Mouse (Mus musculus) hindbrain, embryonic 12.5 days (tissue): ENCODE measurements around the gene Olfml2b. TPM values are rescaled to one million over a fixed set of nuclear protein-coding genes. Genes with fewer than 3 reads are reported as not detected.

Experiments
- ATAC-seq: fragments of 200-750 bp; cut with Nextera tagmentation; 2 replicates; pipeline ENCODE4 v1.8.0; 2017; ENCODE audit warnings: moderate TSS enrichment; ENCODE audit not compliant: low FRiP score
- H3K27ac ChIP-seq: fragments of 300-500 bp; sonication (generic); 2 replicates; pipeline ENCODE4 v1.5.1; 2016; ENCODE audit warnings: mild to moderate bottlenecking
- H3K27me3 ChIP-seq: fragments of 300-500 bp; sonication (generic); 2 replicates; pipeline ENCODE4 v1.6.1; 2016; ENCODE audit warnings: mild to moderate bottlenecking
- H3K36me3 ChIP-seq: fragments of 300-500 bp; sonication (generic); 2 replicates; pipeline ENCODE4 v1.6.1; 2016; ENCODE audit warnings: mild to moderate bottlenecking
- H3K4me1 ChIP-seq: fragments of 300-500 bp; sonication (generic); 2 replicates; pipeline ENCODE4 v1.6.1; 2016
- H3K4me2 ChIP-seq: fragments of 300-500 bp; sonication (generic); replicated peaks from 2 replicates; pipeline ENCODE4 v1.6.1; 2016; ENCODE audit warnings: mild to moderate bottlenecking
- H3K4me3 ChIP-seq: fragments of 300-500 bp; sonication (generic); 2 replicates; pipeline ENCODE4 v1.5.1; 2016; ENCODE audit warnings: mild to moderate bottlenecking
- H3K9ac ChIP-seq: fragments of 300-500 bp; sonication (generic); 2 replicates; pipeline ENCODE4 v1.6.1; 2016; ENCODE audit warnings: mild to moderate bottlenecking, moderate library complexity
- H3K9me3 ChIP-seq: fragments of 300-500 bp; sonication (generic); replicated peaks from 2 replicates; pipeline ENCODE4 v1.6.1; 2016; ENCODE audit warnings: mild to moderate bottlenecking
- WGBS: fragments of 180-500 bp; shearing (Covaris S2); methylation state at CpG from one replicate; pipeline ENCODE4 v1.1.7; 2016; 5-methylcytosine and 5-hydroxymethylcytosine counted together
- polyA plus RNA-seq: library from polyadenylated mRNA; unstranded; fragments of >200 nt; fragmentation: Nextera tagmentation; extraction: Ambion mirVana; gene quantifications from 2 replicates; pipeline ENCODE4 v1.2.1, GENCODE M21; 2016

Gene Olfml2b
- polyA plus RNA-seq, 1 experiment from 2014 or later, result 8.0 TPM

- Histone ChIP-seq H3K9ac (no peak overlapping the region), H3K4me2 (no peak overlapping the region), H3K9me3 (no peaks in the 10 kb centered on the region), H3K27ac (no peak overlapping the region), H3K36me3 (0 out of 2 replicates have a peak, but pooled peaks cover 5% of the 10 kb centered on the region), H3K4me1 (peaks cover 11% of the 10 kb centered on the region), H3K4me3 (no peak overlapping the region), H3K27me3 (0 out of 2 replicates have a peak, but pooled peaks cover 5% of the 10 kb centered on the region)
- ATAC-seq, result no peak
- WGBS, result 60% methylated on average over 6 of the region's 6 CpGs
Observed at GRCm38 (mm10) chr1:170651046-170651723, 6.9 kb downstream of the Olfml2b start.

- Histone ChIP-seq H3K4me1 (peaks cover 16% of the 10 kb centered on the region), H3K9me3 (no peaks in the 10 kb centered on the region), H3K27me3 (no peaks in the 10 kb centered on the region), H3K4me3 (no peak overlapping the region), H3K4me2 (no peak overlapping the region), H3K27ac (no peak overlapping the region), H3K9ac (no peak overlapping the region), H3K36me3 (0 out of 2 replicates have a peak, but pooled peaks cover 5% of the 10 kb centered on the region)
- no peak for ATAC-seq
- 67% methylated on average over 15 of the region's 15 CpGs for WGBS
Observed at GRCm38 (mm10) chr1:170651989-170652740, 7.8 kb downstream of the Olfml2b start.

GRCm38 (mm10) chr1:170655280-170655917 is 11.1 kb downstream of the Olfml2b start:
- no peak overlapping the region for H3K4me2 ChIP-seq
- no peak overlapping the region for H3K9ac ChIP-seq
- H3K9me3 ChIP-seq, result no peaks in the 10 kb centered on the region
- H3K27me3 ChIP-seq, result no peaks in the 10 kb centered on the region
- H3K4me3 ChIP-seq, result no peak overlapping the region
- ATAC-seq, result peak; percentile 70
- peaks cover 20% of the 10 kb centered on the region for H3K4me1 ChIP-seq
- 51% methylated on average over 5 of the region's 5 CpGs for WGBS
- no peak overlapping the region; the same call in 1 of the 2 replicates for H3K27ac ChIP-seq
- 0 out of 2 replicates have a peak, but pooled peaks cover 4% of the 10 kb centered on the region for H3K36me3 ChIP-seq

GRCm38 (mm10) chr1:170656518-170657227 is 12.3 kb downstream of the Olfml2b start:
- Histone ChIP-seq H3K9me3 (no peaks in the 10 kb centered on the region), H3K27ac (no peak overlapping the region), H3K4me3 (no peak overlapping the region), H3K4me1 (peaks cover 20% of the 10 kb centered on the region), H3K4me2 (no peak overlapping the region), H3K9ac (no peak overlapping the region), H3K36me3 (no peaks in the 10 kb centered on the region), H3K27me3 (no peaks in the 10 kb centered on the region)
- 80% methylated on average over 11 of the region's 11 CpGs for WGBS
- no peak for ATAC-seq

- no peak overlapping the region for H3K27ac ChIP-seq
- no peaks in the 10 kb centered on the region for H3K9me3 ChIP-seq
- H3K4me2 ChIP-seq, result no peak overlapping the region
- H3K36me3 ChIP-seq, result no peaks in the 10 kb centered on the region
- peaks cover 20% of the 10 kb centered on the region for H3K4me1 ChIP-seq
- no peak overlapping the region for H3K4me3 ChIP-seq
- no peak for ATAC-seq
- no peaks in the 10 kb centered on the region for H3K27me3 ChIP-seq
- 26% methylated on average over 2 of the region's 2 CpGs for WGBS
- H3K9ac ChIP-seq, result no peak overlapping the region
Observed at GRCm38 (mm10) chr1:170657228-170657521, 12.8 kb downstream of the Olfml2b start.

GRCm38 (mm10) chr1:170657643-170658314 is 13.4 kb downstream of the Olfml2b start:
- 47% methylated on average over 13 of the region's 13 CpGs for WGBS
- H3K9me3 ChIP-seq, result no peaks in the 10 kb centered on the region
- no peaks in the 10 kb centered on the region for H3K27me3 ChIP-seq
- H3K4me2 ChIP-seq, result no peak overlapping the region
- peaks cover 20% of the 10 kb centered on the region for H3K4me1 ChIP-seq
- H3K36me3 ChIP-seq, result 0 out of 2 replicates have a peak, but pooled peaks cover 4% of the 10 kb centered on the region
- ATAC-seq, result 0 out of 2 replicates have a peak, but pooled peaks have one; percentile 26
- H3K27ac ChIP-seq, result no peak overlapping the region
- H3K9ac ChIP-seq, result no peak overlapping the region
- no peak overlapping the region for H3K4me3 ChIP-seq

GRCm38 (mm10) chr1:170659260-170659659 is 14.9 kb downstream of the Olfml2b start:
- ATAC-seq, result no peak
- H3K27me3 ChIP-seq, result no peaks in the 10 kb centered on the region
- H3K27ac ChIP-seq, result no peak overlapping the region
- H3K4me2 ChIP-seq, result no peak overlapping the region
- H3K36me3 ChIP-seq, result 0 out of 2 replicates have a peak, but pooled peaks cover 7% of the 10 kb centered on the region
- peaks cover 20% of the 10 kb centered on the region for H3K4me1 ChIP-seq
- no peak overlapping the region for H3K4me3 ChIP-seq
- H3K9me3 ChIP-seq, result no peaks in the 10 kb centered on the region
- no peak overlapping the region for H3K9ac ChIP-seq
- WGBS, result 87% methylated on average over 13 of the region's 13 CpGs

GRCm38 (mm10) chr1:170664620-170665185 is 20.4 kb downstream of the Olfml2b start:
- no peaks in the 10 kb centered on the region for H3K4me1 ChIP-seq
- peaks cover 24% of the 10 kb centered on the region; the same call in 1 of the 2 replicates for H3K36me3 ChIP-seq
- H3K9me3 ChIP-seq, result no peaks in the 10 kb centered on the region
- no peak overlapping the region for H3K4me2 ChIP-seq
- H3K27me3 ChIP-seq, result no peaks in the 10 kb centered on the region
- WGBS, result 91% methylated on average over 11 of the region's 11 CpGs
- no peak for ATAC-seq
- H3K27ac ChIP-seq, result no peak overlapping the region
- H3K9ac ChIP-seq, result no peak overlapping the region
- no peak overlapping the region for H3K4me3 ChIP-seq

- no peak for ATAC-seq
- peaks cover 28% of the 10 kb centered on the region; the same call in 1 of the 2 replicates for H3K36me3 ChIP-seq
- no peak overlapping the region for H3K9ac ChIP-seq
- H3K4me3 ChIP-seq, result no peak overlapping the region
- no peaks in the 10 kb centered on the region for H3K27me3 ChIP-seq
- WGBS, result 81% methylated on average over 7 of the region's 7 CpGs
- H3K9me3 ChIP-seq, result no peaks in the 10 kb centered on the region
- no peak overlapping the region for H3K4me2 ChIP-seq
- H3K4me1 ChIP-seq, result no peaks in the 10 kb centered on the region
- H3K27ac ChIP-seq, result no peak overlapping the region
Observed at GRCm38 (mm10) chr1:170665200-170665599, 20.9 kb downstream of the Olfml2b start.

- no peaks in the 10 kb centered on the region for H3K27me3 ChIP-seq
- no peaks in the 10 kb centered on the region for H3K4me1 ChIP-seq
- H3K9ac ChIP-seq, result no peak overlapping the region
- no peak overlapping the region for H3K4me3 ChIP-seq
- H3K9me3 ChIP-seq, result peaks cover 7% of the 10 kb centered on the region; the same call in 1 of the 2 replicates
- ATAC-seq, result no peak
- H3K27ac ChIP-seq, result no peak overlapping the region
- peaks cover 19% of the 10 kb centered on the region; the same call in 1 of the 2 replicates for H3K36me3 ChIP-seq
- WGBS, result 58% methylated on average over 9 of the region's 9 CpGs
- H3K4me2 ChIP-seq, result no peak overlapping the region
Observed at GRCm38 (mm10) chr1:170674184-170674775, 29.9 kb downstream of the Olfml2b start.

- H3K4me3 ChIP-seq, result no peak overlapping the region
- no peak overlapping the region for H3K9ac ChIP-seq
- H3K27ac ChIP-seq, result no peak overlapping the region
- H3K36me3 ChIP-seq, result peaks cover 8% of the 10 kb centered on the region; the same call in 1 of the 2 replicates
- H3K4me1 ChIP-seq, result no peaks in the 10 kb centered on the region
- no peak overlapping the region for H3K4me2 ChIP-seq
- H3K27me3 ChIP-seq, result no peaks in the 10 kb centered on the region
- WGBS, result 90% methylated on average over 4 of the region's 4 CpGs
- no peak for ATAC-seq
- no peaks in the 10 kb centered on the region for H3K9me3 ChIP-seq
Observed at GRCm38 (mm10) chr1:170677681-170678080, 33.3 kb downstream of the Olfml2b start.
